Mouse (Mus musculus): ENCODE measurements around the gene Slbp.

GRCm38 (mm10) chr5:33697534-33697933 lies 45.2 kb upstream of the Slbp start:
- no peak for TF ChIP-seq POLR2A (IDR thresholded peaks at IDR 0.05; ENCODE audit: extremely low read depth, insufficient read depth, low read length)
- no peak for TF ChIP-seq CTCF (IDR thresholded peaks at IDR 0.05; ENCODE audit: low read depth, low read length)

Data from liver, adult 2 months (tissue).